Mouse (Mus musculus) midbrain, postnatal 0 days (tissue): ENCODE data around the gene Srgap3. TPM values are rescaled to one million over a fixed set of nuclear protein-coding genes. Genes with fewer than 3 reads are reported as not detected.

Experiments used
- ATAC-seq: fragments of 200-750 bp; cut with Nextera tagmentation; 2 replicates; pipeline ENCODE4 v1.8.0; 2017; ENCODE audit warnings: moderate number of reproducible peaks, mild to moderate bottlenecking, moderate TSS enrichment, moderate library complexity; ENCODE audit not compliant: low FRiP score
- DNase-seq: peaks from one replicate; pipeline ENCODE4 v3.0.0-alpha.2; 2015; ENCODE audit warnings: low spot score
- H3K27ac ChIP-seq: fragments of 300-500 bp; sonication (generic); 2 replicates; pipeline ENCODE4 v1.5.1; 2014; ENCODE audit warnings: low read depth, mild to moderate bottlenecking, low read length, mixed read lengths
- H3K27me3 ChIP-seq: fragments of 300-500 bp; sonication (generic); 2 replicates; pipeline ENCODE4 v1.6.1; 2014; ENCODE audit warnings: low read length, control low read depth, mixed read lengths; ENCODE audit not compliant: insufficient read depth
- H3K36me3 ChIP-seq: fragments of 300-500 bp; sonication (generic); 2 replicates; pipeline ENCODE4 v1.6.1; 2014; ENCODE audit warnings: low read length, control low read depth, mixed read lengths; ENCODE audit not compliant: insufficient read depth
- H3K4me1 ChIP-seq: fragments of 300-500 bp; sonication (generic); 2 replicates; pipeline ENCODE4 v1.6.1; 2014; ENCODE audit warnings: mild to moderate bottlenecking, control low read depth, antibody characterized with exemption, low read length, mixed read lengths; ENCODE audit not compliant: insufficient read depth
- H3K4me2 ChIP-seq: fragments of 300-500 bp; sonication (generic); 2 replicates; pipeline ENCODE4 v1.6.1; 2014; ENCODE audit warnings: low read depth, mild to moderate bottlenecking, low read length, mixed read lengths; ENCODE audit not compliant: poor library complexity, severe bottlenecking
- H3K4me3 ChIP-seq: fragments of 300-500 bp; sonication (generic); 2 replicates; pipeline ENCODE4 v1.5.1; 2014; ENCODE audit warnings: low read depth, mild to moderate bottlenecking, low read length, moderate library complexity
- H3K9ac ChIP-seq: fragments of 300-500 bp; sonication (generic); replicated peaks from 2 replicates; pipeline ENCODE4 v1.6.1; 2014; ENCODE audit warnings: mild to moderate bottlenecking, low read length, moderate library complexity, mixed read lengths; ENCODE audit not compliant: poor library complexity, severe bottlenecking
- H3K9me3 ChIP-seq: fragments of 300-500 bp; sonication (generic); 2 replicates; pipeline ENCODE4 v1.6.1; 2016; ENCODE audit warnings: low read length, control low read depth
- CTCF ChIP-seq: IDR thresholded peaks from 2 replicates; pipeline ENCODE4 v1.5.1; 2016; ENCODE audit warnings: antibody characterized with exemption, mild to moderate bottlenecking
- WGBS: fragments of 180-500 bp; shearing (Covaris S2); extraction: QIAGEN DNeasy Blood & Tissue Kit; methylation state at CpG from one replicate; pipeline ENCODE4 v1.1.7; 2014; 5-methylcytosine and 5-hydroxymethylcytosine counted together
- polyA plus RNA-seq: library from polyadenylated mRNA; unstranded; fragments of >200 nt; fragmentation: Nextera tagmentation; extraction: Ambion mirVana; gene quantifications from 2 replicates; pipeline ENCODE4 v1.2.1, GENCODE M21; 2015
- total RNA-seq: library from RNA; depleted of rRNA; stranded (reverse); fragments of >200 nt; gene quantifications from 2 replicates; pipeline ENCODE4 v1.2.3, GENCODE M21; 2014

The Srgap3 gene
- total and polyA plus RNA-seq, 2 experiments from 2014 or later, result 29.8 to 58.6 TPM

GRCm38 (mm10) chr6:112900306-112900705, 46.8 kb downstream of the Srgap3 start:
- Histone ChIP-seq H3K9me3 (no peaks in the 10 kb centered on the region), H3K4me3 (no peak overlapping the region), H3K9ac (no peak overlapping the region), H3K4me1 (peaks cover 48% of the 10 kb centered on the region), H3K27ac (peak overlapping the region; percentile 12; the same call in 1 of the 2 replicates), H3K4me2 (no peak overlapping the region), H3K27me3 (no peaks in the 10 kb centered on the region), H3K36me3 (no peaks in the 10 kb centered on the region)
- 18% methylated on average over 6 of the region's 6 CpGs for WGBS
- ATAC-seq (no peak), DNase-seq (peak; percentile 70)
- TF ChIP-seq CTCF, result no peak

GRCm38 (mm10) chr6:112899711-112900110, 47.4 kb downstream of the Srgap3 start:
- H3K4me2 ChIP-seq, result no peak overlapping the region
- H3K9me3 ChIP-seq, result no peaks in the 10 kb centered on the region
- H3K27me3 ChIP-seq, result no peaks in the 10 kb centered on the region
- ATAC-seq (no peak), DNase-seq (peak; percentile 63)
- H3K4me3 ChIP-seq, result no peak overlapping the region
- TF ChIP-seq CTCF, result 0 out of 2 replicates have a peak, but pooled peaks have one; percentile 11
- H3K4me1 ChIP-seq, result peaks cover 51% of the 10 kb centered on the region
- no peaks in the 10 kb centered on the region for H3K36me3 ChIP-seq
- peak overlapping the region; percentile 48 for H3K27ac ChIP-seq
- H3K9ac ChIP-seq, result no peak overlapping the region
- WGBS, result 8% methylated on average over 1 of the region's 1 CpGs

- no peak overlapping the region for H3K4me2 ChIP-seq
- peaks cover 52% of the 10 kb centered on the region for H3K4me1 ChIP-seq
Measured at GRCm38 (mm10) chr6:112899276-112899675, 47.8 kb downstream of the Srgap3 start.

GRCm38 (mm10) chr6:112898435-112898834, 48.6 kb downstream of the Srgap3 start:
- Histone ChIP-seq H3K27ac (no peak overlapping the region), H3K4me3 (no peak overlapping the region), H3K9me3 (no peaks in the 10 kb centered on the region), H3K36me3 (no peaks in the 10 kb centered on the region), H3K4me1 (peaks cover 49% of the 10 kb centered on the region), H3K27me3 (no peaks in the 10 kb centered on the region), H3K4me2 (no peak overlapping the region), H3K9ac (no peak overlapping the region)
- TF ChIP-seq CTCF, result no peak
- 54% methylated on average over 4 of the region's 4 CpGs for WGBS
- no peak for ATAC-seq
- no peak for DNase-seq

More at GRCm38 (mm10) chr6:112899276-112899675, 47.8 kb downstream of the Srgap3 start:
- DNase-seq, result no peak
- H3K36me3 ChIP-seq, result no peaks in the 10 kb centered on the region
- WGBS, result 39% methylated on average over 5 of the region's 5 CpGs
- H3K4me3 ChIP-seq, result no peak overlapping the region
- peak overlapping the region; percentile 48 for H3K27ac ChIP-seq
- no peak for TF ChIP-seq CTCF
- H3K9me3 ChIP-seq, result no peaks in the 10 kb centered on the region
- H3K27me3 ChIP-seq, result no peaks in the 10 kb centered on the region
- ATAC-seq, result no peak
- H3K9ac ChIP-seq, result no peak overlapping the region

GRCm38 (mm10) chr6:112896372-112896771, 50.7 kb downstream of the Srgap3 start:
- Histone ChIP-seq H3K27me3 (no peaks in the 10 kb centered on the region), H3K36me3 (no peaks in the 10 kb centered on the region), H3K27ac (peak overlapping the region; percentile 72), H3K9me3 (no peaks in the 10 kb centered on the region), H3K4me3 (no peak overlapping the region), H3K4me1 (peaks cover 35% of the 10 kb centered on the region), H3K4me2 (peak overlapping the region; percentile 24; the same call in 1 of the 2 replicates), H3K9ac (0 out of 2 replicates have a peak overlapping the region, but pooled peaks have one; percentile 8)
- no peak for TF ChIP-seq CTCF
- 15% methylated on average over 11 of the region's 11 CpGs for WGBS
- ATAC-seq (peak; percentile 68; the same call in 1 of the 2 replicates), DNase-seq (peak; percentile 69)

- H3K9ac ChIP-seq, result no peak overlapping the region
- no peak for DNase-seq
- H3K27ac ChIP-seq, result no peak overlapping the region
- no peaks in the 10 kb centered on the region for H3K36me3 ChIP-seq
- WGBS, result 74% methylated on average over 2 of the region's 2 CpGs
- peaks cover 12% of the 10 kb centered on the region; the same call in 1 of the 2 replicates for H3K4me1 ChIP-seq
- H3K9me3 ChIP-seq, result no peaks in the 10 kb centered on the region
- no peak for ATAC-seq
- H3K4me2 ChIP-seq, result no peak overlapping the region
- TF ChIP-seq CTCF, result no peak
- H3K4me3 ChIP-seq, result no peak overlapping the region
- no peaks in the 10 kb centered on the region for H3K27me3 ChIP-seq
Measured at GRCm38 (mm10) chr6:112890331-112890751, 56.7 kb downstream of the Srgap3 start.
